Mouse (Mus musculus) bone marrow, adult 2 months (tissue): ENCODE measurements around the gene Naa20.

Source experiments
- CTCF ChIP-seq: fragments of 200-500 bp; IDR thresholded peaks from 2 replicates; pipeline ENCODE4 v1.5.1; 2011; ENCODE audit warnings: low read length, control low read depth; ENCODE audit not compliant: control insufficient read depth, insufficient read depth
- POLR2A ChIP-seq: fragments of 200-500 bp; IDR thresholded peaks from 2 replicates; pipeline ENCODE4 v1.6.1; 2011; ENCODE audit warnings: low read depth, mild to moderate bottlenecking, control low read depth, low read length, borderline replicate concordance; ENCODE audit not compliant: control insufficient read depth

- TF ChIP-seq POLR2A (no peak), CTCF (no peak)
Observed at GRCm38 (mm10) chr2:145884913-145885785, 16.8 kb upstream of the Naa20 start.
